Mouse (Mus musculus) neural tube, embryonic 15.5 days (tissue): ENCODE measurements at regions not wholly inside any gene's neighbourhood (a gene's known extent, or its start where the extent isn't known, plus 50 kb on each side); places are given as distances from the start of the nearest gene placed in this dataset.

Source experiments
- ATAC-seq: fragments of 200-750 bp; cut with Nextera tagmentation; 2 replicates; pipeline ENCODE4 v1.8.0; 2017; ENCODE audit warnings: mild to moderate bottlenecking, moderate TSS enrichment, moderate library complexity; ENCODE audit not compliant: low FRiP score
- H3K27ac ChIP-seq: fragments of 300-500 bp; sonication (generic); replicated peaks from 2 replicates; pipeline ENCODE4 v1.5.1; 2015; ENCODE audit warnings: mild to moderate bottlenecking, inconsistent platforms
- H3K27me3 ChIP-seq: fragments of 300-500 bp; sonication (generic); replicated peaks from 2 replicates; pipeline ENCODE4 v1.6.1; 2015; ENCODE audit warnings: inconsistent platforms
- H3K36me3 ChIP-seq: fragments of 300-500 bp; sonication (generic); 2 replicates; pipeline ENCODE4 v1.6.1; 2015; ENCODE audit warnings: inconsistent platforms
- H3K4me1 ChIP-seq: fragments of 300-500 bp; sonication (generic); 2 replicates; pipeline ENCODE4 v1.6.1; 2015; ENCODE audit warnings: inconsistent platforms
- H3K4me2 ChIP-seq: fragments of 300-500 bp; sonication (generic); 2 replicates; pipeline ENCODE4 v1.6.1; 2015; ENCODE audit warnings: inconsistent platforms, mild to moderate bottlenecking, moderate library complexity
- H3K4me3 ChIP-seq: fragments of 300-500 bp; sonication (generic); replicated peaks from 2 replicates; pipeline ENCODE4 v1.5.1; 2015; ENCODE audit warnings: mild to moderate bottlenecking, inconsistent platforms
- H3K9ac ChIP-seq: fragments of 300-500 bp; sonication (generic); replicated peaks from 2 replicates; pipeline ENCODE4 v1.6.1; 2015; ENCODE audit warnings: mild to moderate bottlenecking, inconsistent platforms
- H3K9me3 ChIP-seq: fragments of 300-500 bp; sonication (generic); replicated peaks from 2 replicates; pipeline ENCODE4 v1.6.1; 2016; ENCODE audit warnings: inconsistent platforms
- WGBS: fragments of 180-500 bp; shearing (Covaris S2); methylation state at CpG from one replicate; pipeline ENCODE4 v1.1.7; 2015; ENCODE audit warnings: mixed read lengths; 5-methylcytosine and 5-hydroxymethylcytosine counted together

- Histone ChIP-seq H3K4me1 (peaks cover 9% of the 10 kb centered on the region), H3K9me3 (no peaks in the 10 kb centered on the region)
- no peak for ATAC-seq
Observed at GRCm38 (mm10) chr16:31584216-31584823, 78.9 kb upstream of the Dlg1 start.

GRCm38 (mm10) chr16:31587036-31587435 is 76.2 kb upstream of the Dlg1 start:
- WGBS, result 72% methylated on average over 1 of the region's 1 CpGs
- Histone ChIP-seq H3K27me3 (no peaks in the 10 kb centered on the region), H3K4me2 (no peak overlapping the region), H3K9ac (no peak overlapping the region), H3K9me3 (no peaks in the 10 kb centered on the region), H3K4me3 (no peak overlapping the region), H3K27ac (no peak overlapping the region), H3K36me3 (no peaks in the 10 kb centered on the region), H3K4me1 (peaks cover 22% of the 10 kb centered on the region)
- no peak for ATAC-seq

More at GRCm38 (mm10) chr16:31584216-31584823, 78.9 kb upstream of the Dlg1 start:
- no peaks in the 10 kb centered on the region for H3K36me3 ChIP-seq
- H3K9ac ChIP-seq, result no peak overlapping the region
- H3K4me2 ChIP-seq, result no peak overlapping the region
- WGBS, result 75% methylated on average over 4 of the region's 4 CpGs
- H3K27me3 ChIP-seq, result no peaks in the 10 kb centered on the region
- no peak overlapping the region for H3K4me3 ChIP-seq
- no peak overlapping the region for H3K27ac ChIP-seq

- Histone ChIP-seq H3K9me3 (no peaks in the 10 kb centered on the region), H3K27ac (peak overlapping the region; percentile 58), H3K27me3 (no peaks in the 10 kb centered on the region), H3K4me2 (no peak overlapping the region), H3K9ac (no peak overlapping the region), H3K36me3 (no peaks in the 10 kb centered on the region), H3K4me1 (peaks cover 40% of the 10 kb centered on the region), H3K4me3 (no peak overlapping the region)
- no peak for ATAC-seq
- 19% methylated on average over 6 of the region's 6 CpGs for WGBS
Observed at GRCm38 (mm10) chr16:31589576-31589975, 73.7 kb upstream of the Dlg1 start.

DNA sequence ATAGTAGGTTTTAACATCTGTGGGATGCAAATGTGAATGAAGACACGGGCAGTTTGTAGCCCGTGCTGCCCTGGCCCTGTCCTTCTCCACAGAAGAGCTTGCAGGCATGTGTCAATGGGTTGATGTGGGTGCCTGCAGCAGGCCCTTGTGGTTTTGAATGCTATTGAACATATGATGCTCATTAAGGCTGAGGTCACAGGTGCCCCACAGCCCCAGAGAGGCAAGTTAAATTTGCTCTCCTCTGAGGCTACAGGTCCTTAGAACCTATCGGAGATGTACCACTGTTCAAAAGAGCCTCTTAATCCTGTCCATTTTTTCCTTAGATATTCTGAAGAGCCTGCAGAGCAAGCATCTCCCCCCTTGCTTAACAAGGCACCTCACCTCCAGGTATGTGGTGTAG is 71.7 kb upstream of the Dlg1 start:
- H3K4me1 ChIP-seq, result peaks cover 40% of the 10 kb centered on the region
- WGBS, result 34% methylated on average over 3 of the region's 3 CpGs
- H3K27me3 ChIP-seq, result no peaks in the 10 kb centered on the region
- H3K36me3 ChIP-seq, result no peaks in the 10 kb centered on the region
- H3K27ac ChIP-seq, result peak overlapping the region; percentile 84
- H3K4me2 ChIP-seq, result peak overlapping the region; percentile 22; the same call in 1 of the 2 replicates
- H3K9me3 ChIP-seq, result no peaks in the 10 kb centered on the region
- H3K4me3 ChIP-seq, result no peak overlapping the region
- peak; percentile 9 for ATAC-seq
- 0 out of 2 replicates have a peak overlapping the region, but pooled peaks have one; percentile 4 for H3K9ac ChIP-seq

- peak; percentile 89 for ATAC-seq
- Histone ChIP-seq H3K27ac (peak overlapping the region; percentile 84), H3K36me3 (no peaks in the 10 kb centered on the region), H3K27me3 (no peaks in the 10 kb centered on the region), H3K4me3 (no peak overlapping the region; the same call in 1 of the 2 replicates), H3K9ac (0 out of 2 replicates have a peak overlapping the region, but pooled peaks have one; percentile 4), H3K4me1 (peaks cover 40% of the 10 kb centered on the region), H3K4me2 (peak overlapping the region; percentile 22), H3K9me3 (no peaks in the 10 kb centered on the region)
- WGBS, result 6% methylated on average over 7 of the region's 7 CpGs
Observed at GRCm38 (mm10) chr16:31592014-31592871, 71.0 kb upstream of the Dlg1 start.

DNA sequence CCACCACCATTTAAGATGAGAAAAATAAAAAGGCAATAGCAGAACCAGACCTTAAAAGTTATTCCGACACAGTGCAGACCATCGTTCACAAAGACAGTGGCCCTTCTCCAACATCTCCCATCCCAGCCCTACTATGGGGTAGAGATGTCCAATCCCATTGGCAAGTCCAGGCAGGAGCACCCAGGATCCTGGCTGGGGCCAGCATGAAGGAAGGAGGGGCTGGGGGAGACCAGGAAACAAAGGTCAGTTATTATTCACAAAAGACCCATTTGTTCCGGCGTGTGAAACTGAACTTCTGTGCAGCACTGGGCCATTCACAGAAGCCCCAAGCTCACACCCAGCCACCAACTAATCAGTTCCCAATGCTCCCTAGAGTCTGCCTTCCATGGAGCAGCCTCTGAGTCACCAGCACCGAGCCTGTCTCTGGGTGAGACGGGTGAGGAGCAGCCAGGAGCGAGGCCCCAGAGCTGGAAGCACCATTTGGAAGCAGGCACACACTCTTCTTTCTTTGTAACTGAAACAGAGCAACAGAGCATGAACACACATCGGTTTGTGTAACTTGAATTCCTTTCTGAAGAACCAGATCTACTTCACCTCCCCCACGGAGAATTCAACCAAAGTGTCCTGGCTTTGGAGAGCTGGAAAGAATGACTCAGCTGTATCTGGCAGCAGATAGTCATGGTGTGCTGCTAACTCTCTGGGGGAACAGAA is 70.1 kb upstream of the Dlg1 start:
- H3K4me2 ChIP-seq, result peak overlapping the region; percentile 22
- peak overlapping the region; percentile 84 for H3K27ac ChIP-seq
- no peaks in the 10 kb centered on the region for H3K27me3 ChIP-seq
- peaks cover 40% of the 10 kb centered on the region for H3K4me1 ChIP-seq
- H3K9ac ChIP-seq, result no peak overlapping the region
- H3K9me3 ChIP-seq, result no peaks in the 10 kb centered on the region
- 17% methylated on average over 9 of the region's 9 CpGs for WGBS
- no peak; the same call in 1 of the 2 replicates for ATAC-seq
- no peaks in the 10 kb centered on the region for H3K36me3 ChIP-seq
- no peak overlapping the region for H3K4me3 ChIP-seq

DNA sequence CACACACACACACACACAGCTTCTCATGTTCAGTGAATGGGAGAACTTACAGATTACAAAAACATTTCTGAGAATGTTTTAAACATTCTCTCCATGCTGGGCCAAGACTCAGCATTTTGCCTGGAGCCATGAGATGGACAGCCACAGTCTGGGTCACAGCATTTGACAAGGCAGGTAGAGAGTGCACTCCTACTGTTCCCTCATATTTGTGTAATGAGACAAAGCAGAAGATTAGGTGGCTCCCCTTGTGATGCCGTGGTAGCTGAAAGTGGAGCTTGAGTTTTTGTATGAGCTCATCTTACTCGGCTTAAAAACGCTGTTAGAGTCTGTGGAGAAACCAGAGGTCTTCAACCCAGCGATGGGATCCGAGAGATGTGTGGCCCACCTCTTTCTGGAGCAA is 65.3 kb upstream of the Dlg1 start:
- no peak for ATAC-seq
- Histone ChIP-seq H3K36me3 (no peaks in the 10 kb centered on the region), H3K4me2 (no peak overlapping the region), H3K4me1 (peaks cover 9% of the 10 kb centered on the region), H3K27ac (no peak overlapping the region), H3K27me3 (no peaks in the 10 kb centered on the region), H3K4me3 (no peak overlapping the region), H3K9me3 (no peaks in the 10 kb centered on the region), H3K9ac (no peak overlapping the region)
- 95% methylated on average over 5 of the region's 5 CpGs for WGBS

DNA sequence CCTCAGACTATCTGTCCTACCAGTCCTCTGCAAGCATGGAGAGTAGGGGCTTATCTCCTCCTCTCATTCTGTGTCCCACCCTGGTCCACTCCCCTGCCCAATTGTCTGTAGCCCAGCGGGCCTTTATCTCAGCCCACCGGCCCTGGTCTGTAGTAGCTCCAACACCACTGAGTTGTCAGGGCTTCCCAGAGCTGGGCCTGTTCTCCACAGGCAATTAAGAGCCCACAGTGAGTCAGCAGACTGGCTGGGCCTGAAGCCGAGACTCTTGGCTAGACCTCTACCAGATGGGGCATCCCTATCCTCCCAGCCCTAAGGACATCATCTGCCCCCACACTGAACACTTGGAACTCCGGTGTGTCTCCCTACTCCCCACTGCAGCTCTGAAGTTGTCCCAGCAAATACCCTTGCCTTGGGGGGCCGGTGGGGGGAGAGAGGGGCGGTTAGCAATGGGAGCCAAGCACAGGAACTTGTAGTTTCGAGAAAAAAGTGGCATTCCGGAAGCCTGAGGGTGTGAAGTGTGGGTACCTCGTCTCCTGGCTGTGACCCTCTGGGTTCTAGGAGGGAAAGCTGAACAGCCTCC is 64.7 kb upstream of the Dlg1 start:
- Histone ChIP-seq H3K4me3 (no peak overlapping the region), H3K9ac (no peak overlapping the region), H3K36me3 (no peaks in the 10 kb centered on the region), H3K27me3 (no peaks in the 10 kb centered on the region), H3K4me1 (peaks cover 3% of the 10 kb centered on the region), H3K27ac (no peak overlapping the region), H3K9me3 (no peaks in the 10 kb centered on the region), H3K4me2 (no peak overlapping the region)
- ATAC-seq, result no peak
- WGBS, result 84% methylated on average over 9 of the region's 9 CpGs

DNA sequence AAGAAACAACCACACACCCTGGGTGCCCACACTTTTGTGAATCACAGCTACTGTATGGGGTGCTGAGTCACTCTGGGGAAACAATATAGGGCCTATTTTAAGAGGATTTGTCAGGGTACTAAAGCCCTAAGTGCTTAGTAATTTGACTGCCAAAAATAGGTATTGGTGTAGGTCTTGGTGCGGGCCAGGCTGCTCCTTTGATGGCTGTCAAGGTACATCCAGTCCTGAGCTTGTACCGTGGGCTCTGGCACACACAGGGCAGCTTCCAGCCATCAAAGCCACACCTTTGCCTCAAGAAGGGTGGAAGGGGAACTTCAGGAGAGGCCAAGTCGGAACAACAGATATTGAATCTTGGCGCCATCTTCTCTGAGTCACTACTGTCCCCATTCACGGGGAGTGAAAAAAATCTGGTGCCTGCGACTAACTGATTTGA is 64.2 kb upstream of the Dlg1 start:
- H3K4me3 ChIP-seq, result no peak overlapping the region
- H3K27me3 ChIP-seq, result no peaks in the 10 kb centered on the region
- no peak for ATAC-seq
- no peaks in the 10 kb centered on the region for H3K36me3 ChIP-seq
- H3K9me3 ChIP-seq, result no peaks in the 10 kb centered on the region
- no peak overlapping the region for H3K27ac ChIP-seq
- no peak overlapping the region for H3K4me2 ChIP-seq
- WGBS, result 91% methylated on average over 6 of the region's 6 CpGs
- no peaks in the 10 kb centered on the region for H3K4me1 ChIP-seq
- no peak overlapping the region for H3K9ac ChIP-seq

DNA sequence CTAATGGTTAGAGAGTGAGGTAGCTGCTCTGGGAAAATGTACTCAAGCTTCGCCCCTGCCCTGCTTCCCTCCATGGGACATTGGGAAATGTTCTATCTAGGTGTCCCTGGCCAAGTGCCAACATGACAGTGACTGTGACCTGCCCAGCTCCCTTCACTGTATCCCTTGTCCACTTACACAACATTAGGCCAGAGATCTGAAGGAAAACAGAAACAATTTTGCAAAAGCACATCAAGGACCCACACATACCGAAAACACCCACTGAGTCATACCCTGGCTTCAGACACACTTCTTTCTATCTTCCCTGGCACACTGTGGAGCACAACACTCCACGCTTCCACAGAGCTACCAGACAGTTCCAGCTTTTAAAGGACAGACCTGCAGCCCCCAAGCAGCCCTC is 62.0 kb upstream of the Dlg1 start:
- Histone ChIP-seq H3K27me3 (no peaks in the 10 kb centered on the region), H3K4me2 (no peak overlapping the region), H3K4me1 (no peaks in the 10 kb centered on the region), H3K36me3 (no peaks in the 10 kb centered on the region), H3K9ac (no peak overlapping the region), H3K9me3 (no peaks in the 10 kb centered on the region), H3K27ac (no peak overlapping the region), H3K4me3 (no peak overlapping the region)
- ATAC-seq, result no peak
- 95% methylated on average over 3 of the region's 3 CpGs for WGBS

DNA sequence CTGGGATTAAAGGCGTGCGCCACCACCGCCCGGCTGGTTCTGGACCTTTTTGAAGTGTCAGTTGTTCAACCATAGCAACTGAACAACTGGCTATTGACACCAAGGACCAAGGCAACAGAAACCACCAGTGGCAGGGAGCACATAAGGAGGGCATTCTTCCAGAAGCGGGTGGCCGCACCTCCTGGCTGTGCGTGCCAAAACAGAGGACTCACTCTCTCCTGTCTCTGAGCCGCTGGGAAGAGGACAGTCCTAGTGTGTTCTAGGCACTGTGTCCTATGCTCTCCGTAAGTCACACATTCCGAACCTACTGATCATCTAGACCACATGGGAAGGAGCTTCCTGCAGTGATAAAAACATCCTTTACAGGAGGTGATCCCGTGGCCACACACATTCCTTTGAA is 60.1 kb upstream of the Dlg1 start:
- no peak for ATAC-seq
- no peak overlapping the region for H3K9ac ChIP-seq
- H3K4me3 ChIP-seq, result no peak overlapping the region
- H3K4me2 ChIP-seq, result no peak overlapping the region
- WGBS, result 79% methylated on average over 11 of the region's 11 CpGs
- no peaks in the 10 kb centered on the region for H3K4me1 ChIP-seq
- no peak overlapping the region for H3K27ac ChIP-seq
- no peaks in the 10 kb centered on the region for H3K36me3 ChIP-seq
- no peaks in the 10 kb centered on the region for H3K27me3 ChIP-seq
- H3K9me3 ChIP-seq, result no peaks in the 10 kb centered on the region
